Mouse (Mus musculus) heart, embryonic 15.5 days (tissue): ENCODE data around the gene Bpifc. TPM values are rescaled to one million over a fixed set of nuclear protein-coding genes. Genes with fewer than 3 reads are reported as not detected.

Source experiments
- polyA plus RNA-seq: library from polyadenylated mRNA; unstranded; fragments of >200 nt; fragmentation: Nextera tagmentation; extraction: Ambion mirVana; gene quantifications from 2 replicates; pipeline ENCODE4 v1.2.1, GENCODE M21; 2015

Bpifc gene
- polyA plus RNA-seq, 1 experiment from 2014 or later: not detected

Other genes starting within 250 kb of the Bpifc start
- 37.5 and 44.3 TPM in 2 replicates for gene Pwp1, start 182.4 kb downstream of the Bpifc start, polyA plus RNA-seq
- gene Prdm4, start 94.8 kb downstream of the Bpifc start, polyA plus RNA-seq: 7.9 and 10.3 TPM in 2 replicates
- not detected in 2 replicates for gene Ascl4, start 84.2 kb downstream of the Bpifc start, polyA plus RNA-seq
- 110 and 131 TPM in 2 replicates for gene Rtcb, start 54.1 kb downstream of the Bpifc start, polyA plus RNA-seq
- 18.2 and 23.7 TPM in 2 replicates for gene Fbxo7, start 10.1 kb upstream of the Bpifc start, polyA plus RNA-seq